Mouse (Mus musculus) G1E (cell line): ENCODE data around the gene Trim26. TPM values are rescaled to one million over a fixed set of nuclear protein-coding genes. Genes with fewer than 3 reads are reported as not detected.
A peak's percentile ranks its signal among the peaks of the same experiment; 100 is the strongest.
"Not testable (repeated sequence)": the region's sequence is repeated elsewhere in the genome, so short reads cannot be mapped to it uniquely, and the experiment has no call there.

Source experiments
- ATAC-seq: 2 replicates; pipeline ENCODE4 v1.8.0; 2016; ENCODE audit warnings: mild to moderate bottlenecking; ENCODE audit not compliant: insufficient number of reproducible peaks, poor library complexity, low FRiP score, severe bottlenecking; ENCODE audit errors: extremely low read depth
- DNase-seq: peaks from one replicate; pipeline ENCODE4 v3.0.0; 2012; ENCODE audit warnings: low spot score
- H3K27me3 ChIP-seq: 2 replicates; pipeline ENCODE4 v1.6.1; 2012; ENCODE audit warnings: mild to moderate bottlenecking, low read length, inconsistent platforms; ENCODE audit not compliant: insufficient read depth
- H3K36me3 ChIP-seq: replicated peaks from 2 replicates; pipeline ENCODE3; 2012; ENCODE audit warnings: mild to moderate bottlenecking, inconsistent platforms
- H3K4me1 ChIP-seq: 2 replicates; pipeline ENCODE4 v1.6.1; 2012; ENCODE audit warnings: low read depth, low read length, inconsistent platforms, mixed read lengths; ENCODE audit not compliant: insufficient read depth
- H3K4me3 ChIP-seq: 2 replicates; pipeline ENCODE4 v1.5.1; 2012; ENCODE audit warnings: low read depth, mild to moderate bottlenecking, inconsistent platforms, low read length, moderate library complexity, mixed read lengths
- H3K9me3 ChIP-seq: replicated peaks from 2 replicates; pipeline ENCODE4 v1.6.1; 2012; ENCODE audit warnings: inconsistent platforms
- CTCF ChIP-seq: IDR thresholded peaks from 2 replicates; pipeline ENCODE4 v1.5.1; 2012; ENCODE audit warnings: low read depth, low read length, inconsistent platforms, mixed read lengths
- GATA1 ChIP-seq: IDR thresholded peaks from 2 replicates; pipeline ENCODE4 v1.6.1; 2012; ENCODE audit warnings: borderline replicate concordance, low read length, inconsistent platforms, mixed read lengths
- GATA2 ChIP-seq: IDR thresholded peaks from 2 replicates; pipeline ENCODE4 v1.6.1; 2012; ENCODE audit warnings: low read depth, low read length, inconsistent platforms, borderline replicate concordance
- POLR2AphosphoS5 ChIP-seq: IDR thresholded peaks from 2 replicates; pipeline ENCODE4 v1.6.1; 2012; ENCODE audit warnings: low read depth, low read length, inconsistent platforms; ENCODE audit not compliant: insufficient replicate concordance
- TAL1 ChIP-seq: conservative IDR thresholded peaks from 2 replicates; pipeline ENCODE4 v1.6.1; 2012; ENCODE audit warnings: low read depth, low read length, inconsistent platforms, mixed read lengths
- polyA plus RNA-seq: library from polyadenylated mRNA; stranded (reverse); fragments of >175 nt; gene quantifications from 2 replicates; pipeline ENCODE4 v1.2.3, GENCODE M21; 2012
- total RNA-seq, 2 experiments: library from RNA; stranded (forward) in 1 of 2; stranded (reverse) in 1 of 2; fragments of 200-1000 nt in 1 of 2; fragments of >200 nt in 1 of 2; fragmentation: Nextera tagmentation in 1 of 2; gene quantifications; 2 replicates each; pipeline ENCODE4 v1.2.3; 2014 to 2017

Trim26 gene
- total and polyA plus RNA-seq, 3 experiments: 12.5 to 39.7 (median 13.4) TPM

DNA sequence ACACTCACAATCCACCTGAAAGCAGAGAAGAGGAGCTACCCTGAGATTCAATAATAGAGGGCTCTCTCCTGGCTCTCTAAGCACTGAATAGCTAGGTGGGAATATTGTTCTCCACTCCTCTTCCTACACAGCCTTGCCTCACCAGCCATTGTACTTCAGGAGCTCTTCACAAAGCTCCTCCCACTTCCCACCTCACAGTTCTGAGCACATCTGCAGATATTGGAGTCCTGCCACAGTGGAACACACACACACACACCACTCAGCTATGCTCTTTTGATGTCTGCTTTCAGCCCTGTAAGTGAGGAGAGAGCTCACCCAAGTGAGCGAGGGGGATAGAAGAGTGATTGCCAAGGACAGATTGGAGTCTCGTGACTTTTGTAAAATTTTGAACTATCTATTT is 46.4 kb downstream of the Trim26 start:
- ATAC-seq (no peak), DNase-seq (no peak)
- H3K9me3 ChIP-seq: no peaks in the 10 kb centered on the region
- H3K4me1 ChIP-seq: no peaks in the 10 kb centered on the region; the same call in 1 of the 2 replicates
- H3K4me3 ChIP-seq: no peak overlapping the region
- peaks cover 1% of the 10 kb centered on the region for H3K36me3 ChIP-seq
- peaks cover 4% of the 10 kb centered on the region; the same call in 1 of the 2 replicates for H3K27me3 ChIP-seq
- TF ChIP-seq CTCF: no peak
- TF ChIP-seq GATA1: no peak
- TF ChIP-seq POLR2AphosphoS5: no peak
- TF ChIP-seq TAL1: no peak
- no peak for TF ChIP-seq GATA2

DNA sequence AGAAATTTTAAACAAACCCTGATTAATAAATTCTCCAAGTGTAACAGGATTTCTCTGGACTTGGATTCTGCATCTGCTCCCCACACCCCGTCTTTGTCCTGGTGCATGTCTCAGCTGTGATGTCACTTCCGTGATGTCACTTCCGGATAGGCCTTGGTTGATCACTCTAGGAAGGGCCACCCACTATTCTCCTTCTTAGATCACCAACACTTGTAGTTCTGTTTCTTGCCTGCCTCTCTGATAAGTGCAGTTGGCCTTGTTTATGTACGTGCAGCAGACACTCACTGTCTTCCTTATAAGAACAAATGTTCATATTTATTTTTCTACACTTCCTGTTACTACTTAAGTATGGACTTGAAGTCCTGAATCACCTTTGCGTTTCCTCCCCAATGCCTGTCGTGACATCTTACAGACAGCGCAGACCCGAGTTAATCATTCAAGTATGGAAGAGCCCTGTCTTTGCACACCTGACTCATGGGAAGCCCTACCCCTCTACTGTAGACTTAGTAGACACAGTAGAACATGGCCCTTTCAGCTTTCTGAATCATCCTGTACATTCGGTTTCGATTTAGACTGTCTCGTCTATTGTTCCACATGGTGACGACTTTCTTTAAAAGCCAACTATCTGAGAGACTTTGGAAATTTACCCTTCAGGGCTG is 48.3 kb downstream of the Trim26 start:
- Histone ChIP-seq H3K4me3 (no peak overlapping the region), H3K9me3 (no peaks in the 10 kb centered on the region), H3K27me3 (peaks cover 11% of the 10 kb centered on the region), H3K4me1 (no peaks in the 10 kb centered on the region; the same call in 1 of the 2 replicates), H3K36me3 (no peaks in the 10 kb centered on the region)
- ATAC-seq (no peak), DNase-seq (no peak)
- no peak for TF ChIP-seq CTCF

GRCm38 (mm10) chr17:36890073-36890903 is 53.4 kb downstream of the Trim26 start, which contains the start of gene Trim40:
TSS of gene Trim40 (minus strand) at chr17:36890123.
- ATAC-seq (no peak), DNase-seq (no peak)
- no peaks in the 10 kb centered on the region for H3K4me1 ChIP-seq
- H3K4me3 ChIP-seq: no peak within 1 kb of the TSS
- H3K9me3 ChIP-seq: no peaks in the 10 kb centered on the region
- TF ChIP-seq GATA2 (no peak), TAL1 (no peak), CTCF (no peak), POLR2AphosphoS5 (no peak), GATA1 (no peak)
- H3K36me3 ChIP-seq: no peaks in the 10 kb centered on the region
- H3K27me3 ChIP-seq: peaks cover 11% of the 10 kb centered on the region

DNA sequence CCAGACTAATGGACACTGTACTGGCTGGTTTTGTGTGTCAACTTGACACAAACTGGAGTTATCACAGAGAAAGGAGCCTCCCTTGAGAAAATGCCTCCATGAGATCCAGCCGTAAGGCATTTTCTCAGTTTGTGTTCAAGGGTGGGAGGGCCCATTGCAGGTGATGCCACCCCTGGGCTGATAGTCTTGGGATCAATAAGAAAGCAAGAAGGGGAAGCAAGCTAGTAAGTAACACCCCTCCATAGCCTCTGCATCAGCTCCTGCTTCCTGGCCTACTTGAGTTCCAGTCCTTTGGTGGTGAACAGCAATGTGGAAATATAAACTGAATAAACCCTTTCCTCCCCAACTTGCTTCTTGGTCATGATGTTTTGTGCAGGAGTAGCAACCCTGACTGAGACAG is 54.6 kb downstream of the Trim26 start:
- not testable (repeated sequence) for H3K4me3 ChIP-seq, DNase-seq, ATAC-seq, H3K4me1 ChIP-seq, H3K9me3 ChIP-seq, H3K36me3 ChIP-seq
- H3K27me3 ChIP-seq: peaks cover 11% of the 10 kb centered on the region

GRCm38 (mm10) chr17:36892362-36892761 is 55.4 kb downstream of the Trim26 start:
- no peak overlapping the region for H3K4me3 ChIP-seq
- TF ChIP-seq CTCF: peak; percentile 20; the same call in 1 of the 2 replicates
- no peak for TF ChIP-seq TAL1
- TF ChIP-seq POLR2AphosphoS5: no peak
- no peaks in the 10 kb centered on the region for H3K4me1 ChIP-seq
- peak; percentile 73 for ATAC-seq
- DNase-seq: peak; percentile 34
- no peaks in the 10 kb centered on the region for H3K36me3 ChIP-seq
- H3K27me3 ChIP-seq: peaks cover 11% of the 10 kb centered on the region
- no peaks in the 10 kb centered on the region for H3K9me3 ChIP-seq

- Histone ChIP-seq H3K36me3 (no peaks in the 10 kb centered on the region), H3K27me3 (peaks cover 16% of the 10 kb centered on the region), H3K9me3 (no peaks in the 10 kb centered on the region), H3K4me3 (no peak overlapping the region), H3K4me1 (no peaks in the 10 kb centered on the region)
- ATAC-seq: no peak
- DNase-seq: no peak
- no peak for TF ChIP-seq CTCF
- no peak for TF ChIP-seq GATA2
- no peak for TF ChIP-seq POLR2AphosphoS5
- no peak for TF ChIP-seq TAL1
- no peak for TF ChIP-seq GATA1
Observed at GRCm38 (mm10) chr17:36893387-36893786, 56.5 kb downstream of the Trim26 start.
